Mouse (Mus musculus) olfactory bulb, adult 2 months (tissue): Measurements from ENCODE around the gene Cct7.

ENCODE experiments used
- CTCF ChIP-seq: fragments of 200-500 bp; IDR thresholded peaks from 2 replicates; pipeline ENCODE4 v1.5.1; 2012; ENCODE audit warnings: low read depth, mild to moderate bottlenecking, low read length, moderate library complexity; ENCODE audit not compliant: insufficient read depth
- POLR2A ChIP-seq: fragments of 200-500 bp; IDR thresholded peaks from 2 replicates; pipeline ENCODE4 v1.6.1; 2012; ENCODE audit warnings: mild to moderate bottlenecking, low read depth, low read length, moderate library complexity; ENCODE audit not compliant: insufficient read depth

GRCm38 (mm10) chr6:85441142-85441541 lies 10.2 kb upstream of the Cct7 start:
- TF ChIP-seq CTCF (no peak), POLR2A (no peak)
